Mouse (Mus musculus) heart, embryonic 10.5 days (tissue): Measurements from ENCODE around the gene Atp2b1. TPM values are rescaled to one million over a fixed set of nuclear protein-coding genes. Genes with fewer than 3 reads are reported as not detected.

Experiments used
- DNase-seq: peaks from one replicate; pipeline ENCODE4 v3.0.0-alpha.2; 2017; ENCODE audit warnings: low spot score
- H3K27ac ChIP-seq: fragments of 300-500 bp; sonication (generic); 2 replicates; pipeline ENCODE4 v1.5.1; 2016; ENCODE audit warnings: mild to moderate bottlenecking
- H3K27me3 ChIP-seq: fragments of 300-500 bp; sonication (generic); 2 replicates; pipeline ENCODE4 v1.6.1; 2016; ENCODE audit warnings: mild to moderate bottlenecking; ENCODE audit not compliant: poor library complexity, insufficient read depth, severe bottlenecking
- H3K36me3 ChIP-seq: fragments of 300-500 bp; sonication (generic); 2 replicates; pipeline ENCODE4 v1.6.1; 2016; ENCODE audit warnings: mild to moderate bottlenecking, moderate library complexity
- H3K4me1 ChIP-seq: fragments of 300-500 bp; sonication (generic); 2 replicates; pipeline ENCODE4 v1.6.1; 2016; ENCODE audit warnings: mild to moderate bottlenecking
- H3K4me3 ChIP-seq: fragments of 300-500 bp; sonication (generic); 2 replicates; pipeline ENCODE4 v1.5.1; 2016; ENCODE audit warnings: mild to moderate bottlenecking, moderate library complexity
- H3K9me3 ChIP-seq: fragments of 300-500 bp; sonication (generic); 2 replicates; pipeline ENCODE4 v1.6.1; 2016; ENCODE audit warnings: mild to moderate bottlenecking, moderate library complexity
- WGBS: fragments of 180-500 bp; shearing (Covaris S2); methylation state at CpG from one replicate; pipeline ENCODE4 v1.1.7; 2016; 5-methylcytosine and 5-hydroxymethylcytosine counted together
- polyA plus RNA-seq: library from polyadenylated mRNA; unstranded; fragments of >200 nt; fragmentation: Nextera tagmentation; extraction: Ambion mirVana; gene quantifications from 2 replicates; pipeline ENCODE4 v1.2.1, GENCODE M21; 2016

Atp2b1 gene
- polyA plus RNA-seq, 1 experiment from 2014 or later: 129 TPM

DNA sequence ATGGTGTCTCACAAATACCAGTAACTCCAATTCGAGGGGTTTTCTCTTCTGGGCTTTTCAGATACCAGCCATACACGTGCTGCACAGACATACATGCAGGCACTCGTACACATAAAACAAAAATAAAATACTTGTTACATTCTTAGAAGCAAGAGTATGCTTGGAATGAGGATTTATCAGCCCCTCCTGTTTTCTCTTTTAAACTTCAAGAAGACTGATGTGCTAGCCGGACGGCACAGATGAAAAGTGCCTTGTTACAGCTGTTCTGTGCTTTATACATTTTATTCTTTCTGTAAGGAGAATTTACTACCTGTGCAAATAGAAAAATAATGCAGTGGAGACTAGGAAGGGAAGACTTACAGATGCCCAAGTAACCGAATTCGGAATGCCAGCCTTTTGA is 15.2 kb downstream of the Atp2b1 start:
- DNase-seq: no peak
- peaks cover 41% of the 10 kb centered on the region for H3K4me1 ChIP-seq
- H3K27ac ChIP-seq: no peak overlapping the region
- no peaks in the 10 kb centered on the region for H3K27me3 ChIP-seq
- no peak overlapping the region for H3K4me3 ChIP-seq
- H3K9me3 ChIP-seq: no peaks in the 10 kb centered on the region
- 42% methylated on average over 7 of the region's 7 CpGs for WGBS
- H3K36me3 ChIP-seq: peaks cover 10% of the 10 kb centered on the region

DNA sequence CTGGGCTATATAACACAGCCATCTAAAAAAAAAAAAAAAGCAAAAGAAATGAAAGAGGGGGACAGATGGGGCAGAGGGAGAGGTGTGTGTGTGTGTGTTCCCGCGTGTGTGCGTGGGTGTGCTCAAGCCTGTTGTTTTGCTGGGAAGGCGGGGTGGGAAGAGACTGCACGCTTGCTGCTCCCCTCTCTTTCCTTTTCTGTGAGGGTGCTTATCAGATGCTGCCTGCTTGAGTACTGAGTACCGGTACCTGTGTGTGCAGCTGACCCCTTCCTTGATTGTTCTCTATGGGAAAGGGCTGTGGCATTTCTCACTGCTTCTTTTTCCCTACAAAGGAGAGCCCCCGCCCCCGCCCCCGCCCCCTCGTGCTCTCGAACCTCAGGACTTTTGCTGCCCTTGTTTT is 15.9 kb downstream of the Atp2b1 start:
- 0 out of 2 replicates have a peak overlapping the region, but pooled peaks have one; percentile 18 for H3K4me3 ChIP-seq
- no peak for DNase-seq
- peaks cover 41% of the 10 kb centered on the region for H3K4me1 ChIP-seq
- peak overlapping the region; percentile 64; the same call in 1 of the 2 replicates for H3K27ac ChIP-seq
- H3K9me3 ChIP-seq: no peaks in the 10 kb centered on the region
- peaks cover 11% of the 10 kb centered on the region for H3K36me3 ChIP-seq
- H3K27me3 ChIP-seq: no peaks in the 10 kb centered on the region
- 48% methylated on average over 11 of the region's 11 CpGs for WGBS

DNA sequence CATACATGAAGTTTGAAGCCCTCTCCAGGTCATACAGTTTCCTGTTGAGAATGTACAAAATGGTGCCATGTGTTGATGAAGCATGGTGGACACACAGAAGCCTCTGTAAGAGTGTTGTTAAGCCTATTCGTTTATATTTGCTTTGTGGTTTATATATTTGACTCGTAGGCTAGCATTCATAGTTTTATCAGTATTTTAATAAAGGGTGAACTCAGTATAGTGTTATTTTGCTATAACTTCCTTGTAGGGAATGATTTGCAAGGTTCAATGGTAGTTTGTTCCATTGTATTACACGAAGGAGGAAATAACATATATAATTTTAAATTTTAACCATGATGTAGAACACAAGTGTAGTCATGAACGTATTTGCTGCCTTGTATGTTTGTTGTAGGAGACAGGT is 25.9 kb downstream of the Atp2b1 start:
- WGBS: 89% methylated on average over 4 of the region's 4 CpGs

DNA sequence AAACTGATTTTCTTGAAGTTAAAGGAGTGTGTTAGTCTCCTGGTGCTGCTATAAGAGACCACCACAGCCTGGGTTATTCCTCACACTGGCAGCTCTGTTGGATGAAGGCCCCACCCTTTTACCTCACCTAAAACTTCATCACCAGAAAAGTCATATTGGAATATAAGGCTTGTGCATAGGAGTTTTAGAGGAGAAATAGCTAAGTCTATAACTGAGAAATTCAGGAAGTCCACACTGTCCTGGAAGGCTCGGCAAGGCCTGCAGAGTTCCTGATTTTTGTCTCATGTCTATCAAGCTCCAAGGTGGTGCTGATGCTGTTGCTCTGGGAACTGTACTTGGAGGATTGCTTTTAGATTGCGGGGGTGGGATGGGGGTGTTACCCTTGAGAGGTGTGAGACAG is 26.6 kb downstream of the Atp2b1 start:
- Histone ChIP-seq H3K4me3 (no peak overlapping the region), H3K9me3 (no peaks in the 10 kb centered on the region), H3K27me3 (no peaks in the 10 kb centered on the region), H3K4me1 (0 out of 2 replicates have a peak, but pooled peaks cover 8% of the 10 kb centered on the region), H3K36me3 (no peaks in the 10 kb centered on the region), H3K27ac (no peak overlapping the region)
- 74% methylated on average over 2 of the region's 2 CpGs for WGBS
- DNase-seq: no peak

More for the DNA sequence above, 25.9 kb downstream of the Atp2b1 start:
- Histone ChIP-seq H3K27me3 (no peaks in the 10 kb centered on the region), H3K27ac (no peak overlapping the region), H3K4me1 (0 out of 2 replicates have a peak, but pooled peaks cover 8% of the 10 kb centered on the region), H3K4me3 (no peak overlapping the region), H3K9me3 (no peaks in the 10 kb centered on the region), H3K36me3 (no peaks in the 10 kb centered on the region)
- no peak for DNase-seq

DNA sequence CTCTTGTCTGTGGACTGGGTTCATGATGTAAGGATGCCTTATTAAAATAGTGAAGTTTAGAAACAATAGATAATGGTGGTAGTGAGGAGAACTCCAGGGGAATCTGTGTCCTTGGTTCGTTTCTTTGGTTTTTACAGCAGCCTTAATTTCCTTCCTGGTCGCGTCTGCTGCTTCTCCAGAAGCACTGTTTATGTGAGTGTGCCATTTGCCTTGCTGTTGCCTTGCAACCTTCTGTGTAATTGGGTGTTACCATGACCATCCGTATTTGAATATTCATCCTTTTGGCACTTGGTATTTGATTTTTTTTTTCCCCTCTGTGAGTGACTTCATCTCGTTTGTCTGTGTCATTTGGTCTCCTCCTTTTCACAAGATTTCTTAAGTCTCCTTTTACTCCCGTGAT is 27.8 kb downstream of the Atp2b1 start:
- no peak for DNase-seq
- H3K27me3 ChIP-seq: no peaks in the 10 kb centered on the region
- 0 out of 2 replicates have a peak, but pooled peaks cover 8% of the 10 kb centered on the region for H3K4me1 ChIP-seq
- 63% methylated on average over 6 of the region's 6 CpGs for WGBS
- H3K27ac ChIP-seq: no peak overlapping the region
- no peaks in the 10 kb centered on the region for H3K36me3 ChIP-seq
- H3K9me3 ChIP-seq: no peaks in the 10 kb centered on the region
- H3K4me3 ChIP-seq: no peak overlapping the region

DNA sequence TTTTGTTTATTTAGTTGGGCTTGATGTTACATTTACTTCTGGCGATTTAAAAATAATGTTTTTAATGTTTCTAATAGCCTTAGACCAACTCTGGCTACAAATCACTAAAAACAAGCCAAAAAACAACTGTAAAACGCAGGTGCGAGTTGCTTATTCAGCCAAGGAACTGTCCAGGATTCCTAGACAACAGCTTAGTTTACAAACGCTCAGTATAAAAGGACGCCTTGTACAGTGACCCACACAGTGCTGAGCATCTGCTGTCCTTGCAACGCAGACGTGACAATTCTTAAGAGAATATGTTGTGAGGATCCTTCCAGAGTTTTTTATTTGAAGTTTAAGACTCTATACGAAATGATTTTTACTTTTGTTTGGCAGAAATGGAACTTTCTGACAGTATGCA is 28.8 kb downstream of the Atp2b1 start:
- H3K4me1 ChIP-seq: 0 out of 2 replicates have a peak, but pooled peaks cover 11% of the 10 kb centered on the region
- no peak overlapping the region for H3K4me3 ChIP-seq
- no peak overlapping the region for H3K27ac ChIP-seq
- no peak for DNase-seq
- no peaks in the 10 kb centered on the region for H3K27me3 ChIP-seq
- H3K9me3 ChIP-seq: no peaks in the 10 kb centered on the region
- 90% methylated on average over 8 of the region's 8 CpGs for WGBS
- no peaks in the 10 kb centered on the region for H3K36me3 ChIP-seq

DNA sequence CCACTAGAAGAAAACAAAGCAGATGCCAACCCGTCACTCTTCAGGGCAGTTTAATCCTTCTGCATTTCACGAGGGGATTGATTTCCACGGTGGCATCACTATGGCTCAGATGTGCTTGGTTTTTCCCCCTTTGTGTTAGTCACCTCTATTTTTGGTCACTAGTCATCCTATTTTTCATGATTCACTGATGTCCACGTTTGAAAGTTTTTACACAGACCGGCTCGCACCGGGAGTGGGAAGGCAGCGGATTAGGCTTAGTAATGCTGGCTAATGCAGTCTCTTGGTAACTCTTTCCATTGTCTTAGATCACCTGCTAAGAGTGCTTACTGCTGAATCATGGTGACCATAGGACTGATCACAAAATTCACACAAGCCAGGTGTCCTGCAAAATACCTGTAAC is 29.7 kb downstream of the Atp2b1 start:
- 89% methylated on average over 8 of the region's 8 CpGs for WGBS
- no peak overlapping the region for H3K27ac ChIP-seq
- H3K36me3 ChIP-seq: no peaks in the 10 kb centered on the region
- peaks cover 14% of the 10 kb centered on the region for H3K4me1 ChIP-seq
- no peak overlapping the region for H3K4me3 ChIP-seq
- no peaks in the 10 kb centered on the region for H3K27me3 ChIP-seq
- no peaks in the 10 kb centered on the region for H3K9me3 ChIP-seq
- DNase-seq: no peak

DNA sequence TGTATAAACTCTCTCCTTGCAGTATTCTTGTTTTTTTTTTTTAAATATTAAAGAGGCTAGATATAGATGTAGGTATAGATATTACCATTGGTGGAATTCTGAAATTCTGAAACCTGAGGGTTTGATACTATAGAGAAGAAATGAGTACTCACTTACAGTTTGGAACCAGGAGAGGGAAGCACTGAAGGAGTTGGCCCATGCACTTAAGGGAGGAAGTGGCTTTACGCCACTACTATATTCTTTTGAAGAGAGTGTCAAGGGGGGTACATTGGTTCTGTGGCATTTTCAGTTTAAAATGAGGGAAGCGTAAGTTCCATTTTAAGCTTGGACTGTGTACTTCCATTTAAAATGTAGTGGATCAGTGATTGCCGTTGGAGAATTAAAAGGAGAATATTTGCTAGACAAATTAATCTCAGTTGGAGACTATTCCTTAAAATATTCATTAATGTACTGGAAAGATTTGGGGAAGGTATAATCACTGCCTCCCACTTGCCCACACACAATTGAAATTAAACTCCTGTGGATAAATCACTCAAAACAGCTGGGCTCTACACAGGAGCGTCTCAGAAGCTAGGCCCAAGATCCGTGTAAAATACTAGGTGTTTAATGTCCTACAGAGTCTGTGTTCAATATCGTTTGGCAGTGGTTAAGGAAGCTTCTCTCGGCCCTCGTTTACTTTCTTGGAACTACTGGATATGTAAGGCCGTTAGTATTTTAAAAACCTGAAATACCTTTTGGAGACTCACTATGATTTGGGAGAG is 32.0 kb downstream of the Atp2b1 start:
- H3K4me3 ChIP-seq: no peak overlapping the region
- H3K4me1 ChIP-seq: peaks cover 29% of the 10 kb centered on the region
- DNase-seq: no peak
- no peaks in the 10 kb centered on the region for H3K36me3 ChIP-seq
- H3K27ac ChIP-seq: no peak overlapping the region
- no peaks in the 10 kb centered on the region for H3K27me3 ChIP-seq
- WGBS: 87% methylated on average over 9 of the region's 9 CpGs
- H3K9me3 ChIP-seq: no peaks in the 10 kb centered on the region

DNA sequence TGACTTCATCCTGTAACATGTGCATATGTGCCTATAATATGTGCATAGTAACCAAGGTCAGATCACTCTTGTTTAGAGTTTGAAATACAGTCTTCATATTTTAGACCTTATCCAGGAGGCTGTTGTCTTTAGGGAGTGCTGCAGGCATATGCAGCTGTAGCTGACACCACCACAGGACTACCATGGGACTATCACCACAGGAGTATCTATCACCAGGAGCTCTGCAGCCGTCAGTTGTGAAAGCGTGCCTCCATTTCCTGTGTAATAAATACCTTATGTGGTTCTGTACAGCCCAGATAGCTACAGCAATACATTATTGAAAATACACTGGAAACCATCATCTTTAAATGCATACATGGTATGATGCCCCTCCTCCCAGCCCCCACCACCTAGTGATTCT is 33.0 kb downstream of the Atp2b1 start:
- Histone ChIP-seq H3K4me1 (peaks cover 30% of the 10 kb centered on the region), H3K27me3 (no peaks in the 10 kb centered on the region), H3K27ac (no peak overlapping the region), H3K36me3 (no peaks in the 10 kb centered on the region), H3K4me3 (no peak overlapping the region), H3K9me3 (no peaks in the 10 kb centered on the region)
- WGBS: 41% methylated on average over 2 of the region's 2 CpGs
- DNase-seq: no peak

DNA sequence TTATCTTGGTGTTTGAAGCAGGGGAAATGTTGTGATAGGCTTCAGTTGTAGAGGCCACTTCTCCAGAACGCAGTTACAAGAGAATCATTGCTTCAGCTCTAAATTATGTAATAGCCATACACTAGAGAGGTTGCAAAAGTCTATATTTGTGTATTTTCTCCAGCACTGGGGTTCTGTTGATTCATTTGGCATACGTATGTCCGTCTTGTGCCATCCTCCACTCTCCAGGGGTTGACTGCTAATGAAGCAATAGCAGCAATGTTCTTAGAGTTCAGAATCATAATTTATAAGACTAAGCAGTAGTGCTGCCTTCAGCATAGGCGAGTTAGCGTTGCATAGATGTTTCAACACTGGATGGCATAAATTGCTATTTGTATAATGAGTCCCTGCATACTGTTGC is 33.9 kb downstream of the Atp2b1 start:
- Histone ChIP-seq H3K36me3 (no peaks in the 10 kb centered on the region), H3K27ac (no peak overlapping the region), H3K4me3 (no peak overlapping the region), H3K9me3 (no peaks in the 10 kb centered on the region), H3K27me3 (no peaks in the 10 kb centered on the region), H3K4me1 (peaks cover 30% of the 10 kb centered on the region)
- WGBS: 90% methylated on average over 5 of the region's 5 CpGs
- DNase-seq: no peak

DNA sequence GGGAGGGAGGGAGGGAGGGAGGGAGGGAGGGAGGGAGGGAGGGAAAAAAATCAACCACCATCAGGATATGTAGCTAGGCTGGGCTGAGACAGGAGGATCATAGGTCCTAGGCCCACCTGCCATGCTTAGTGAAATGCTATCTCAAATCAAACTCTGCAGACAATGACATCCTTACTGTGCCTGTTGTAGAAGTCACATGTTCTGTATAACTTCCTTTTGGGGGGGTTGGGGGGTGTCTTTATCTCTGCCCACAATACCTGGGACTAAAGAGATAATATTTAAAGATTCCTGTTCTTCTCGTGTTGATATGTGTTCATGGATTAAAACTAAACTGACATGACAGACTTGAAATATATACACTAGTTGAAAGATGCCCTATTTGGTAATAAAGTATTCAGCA is 35.5 kb downstream of the Atp2b1 start:
- Histone ChIP-seq H3K36me3 (no peaks in the 10 kb centered on the region), H3K9me3 (no peaks in the 10 kb centered on the region), H3K27ac (no peak overlapping the region), H3K4me3 (no peak overlapping the region), H3K27me3 (no peaks in the 10 kb centered on the region), H3K4me1 (peaks cover 34% of the 10 kb centered on the region)
- WGBS: 61% methylated on average over 1 of the region's 1 CpGs
- no peak for DNase-seq

DNA sequence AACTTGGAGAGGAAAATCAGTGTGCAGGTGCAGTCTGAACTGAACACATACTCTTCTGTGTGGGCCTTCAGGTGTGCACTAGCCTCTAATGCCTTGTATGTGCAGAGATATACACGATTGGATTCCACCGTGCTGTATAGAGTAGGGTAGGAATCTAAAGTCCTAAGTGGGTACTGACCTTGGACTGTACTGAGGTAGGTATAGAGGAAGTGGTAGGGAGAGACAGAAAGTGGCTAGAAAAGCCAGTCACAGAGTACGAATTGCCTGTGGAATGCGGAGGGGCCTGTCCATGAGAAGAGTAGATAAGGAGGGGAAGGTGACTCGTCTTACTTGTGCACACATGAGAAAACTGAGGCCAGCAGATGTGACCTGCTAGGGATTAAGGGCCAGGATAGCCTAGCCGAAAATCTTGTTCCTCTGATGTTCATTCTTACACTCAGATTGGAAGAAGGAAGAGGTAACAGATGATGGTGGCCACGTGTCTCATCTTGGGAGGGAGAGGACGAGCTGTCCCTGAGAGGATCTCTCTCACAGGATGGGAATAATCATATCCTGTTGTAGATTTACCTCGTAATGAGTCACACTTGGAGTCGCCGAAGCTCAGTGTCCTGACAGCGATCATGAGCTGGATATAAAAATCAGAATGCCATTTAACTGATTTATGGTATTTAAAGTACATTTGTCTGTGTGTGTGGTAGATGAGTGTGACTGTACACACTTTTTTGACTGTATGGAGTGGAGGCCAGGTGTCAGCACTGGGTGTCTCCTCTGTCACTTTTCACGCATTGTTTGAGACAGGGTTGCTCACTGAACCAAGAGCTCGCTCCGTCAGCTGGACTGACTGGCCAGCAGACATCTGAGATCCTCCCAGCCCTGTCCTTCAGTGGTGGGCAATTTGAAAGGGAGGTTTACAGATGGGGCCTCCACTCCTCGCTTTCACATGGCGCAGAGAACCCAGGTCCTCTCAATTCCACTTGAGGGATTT is 37.4 kb downstream of the Atp2b1 start:
- Histone ChIP-seq H3K27ac (no peak overlapping the region), H3K4me1 (peaks cover 37% of the 10 kb centered on the region), H3K27me3 (no peaks in the 10 kb centered on the region), H3K36me3 (no peaks in the 10 kb centered on the region), H3K4me3 (no peak overlapping the region), H3K9me3 (no peaks in the 10 kb centered on the region)
- no peak for DNase-seq
- WGBS: 70% methylated on average over 17 of the region's 17 CpGs
